Mouse (Mus musculus) embryonic facial prominence, embryonic 15.5 days (tissue): ENCODE results near the gene Tubgcp6. TPM values are rescaled to one million over a fixed set of nuclear protein-coding genes. Genes with fewer than 3 reads are reported as not detected.

Experiments
- ATAC-seq: fragments of 200-750 bp; cut with Nextera tagmentation; 2 replicates; pipeline ENCODE4 v1.8.0; 2017; ENCODE audit warnings: low read depth, moderate TSS enrichment; ENCODE audit not compliant: insufficient number of reproducible peaks, low FRiP score, low TSS enrichment
- H3K27ac ChIP-seq: fragments of 300-500 bp; sonication (generic); replicated peaks from 2 replicates; pipeline ENCODE4 v1.5.1; 2015; ENCODE audit warnings: mild to moderate bottlenecking, inconsistent platforms
- H3K27me3 ChIP-seq: fragments of 300-500 bp; sonication (generic); 2 replicates; pipeline ENCODE4 v1.6.1; 2015; ENCODE audit warnings: inconsistent platforms
- H3K36me3 ChIP-seq: fragments of 300-500 bp; sonication (generic); 2 replicates; pipeline ENCODE4 v1.6.1; 2015; ENCODE audit warnings: mild to moderate bottlenecking, inconsistent platforms
- H3K4me1 ChIP-seq: fragments of 300-500 bp; sonication (generic); 2 replicates; pipeline ENCODE4 v1.6.1; 2015; ENCODE audit warnings: inconsistent platforms
- H3K4me2 ChIP-seq: fragments of 300-500 bp; sonication (generic); replicated peaks from 2 replicates; pipeline ENCODE4 v1.6.1; 2015; ENCODE audit warnings: mild to moderate bottlenecking, inconsistent platforms
- H3K4me3 ChIP-seq: fragments of 300-500 bp; sonication (generic); replicated peaks from 2 replicates; pipeline ENCODE4 v1.5.1; 2015; ENCODE audit warnings: mild to moderate bottlenecking, inconsistent platforms
- H3K9ac ChIP-seq: fragments of 300-500 bp; sonication (generic); 2 replicates; pipeline ENCODE4 v1.6.1; 2015; ENCODE audit warnings: inconsistent platforms
- H3K9me3 ChIP-seq: fragments of 300-500 bp; sonication (generic); replicated peaks from 2 replicates; pipeline ENCODE4 v1.6.1; 2016; ENCODE audit warnings: inconsistent platforms
- WGBS: fragments of 180-500 bp; shearing (Covaris S2); methylation state at CpG from one replicate; pipeline ENCODE4 v1.1.7; 2015; 5-methylcytosine and 5-hydroxymethylcytosine counted together
- polyA plus RNA-seq: library from polyadenylated mRNA; unstranded; fragments of >200 nt; fragmentation: Nextera tagmentation; extraction: Ambion mirVana; gene quantifications from 2 replicates; pipeline ENCODE4 v1.2.1, GENCODE M21; 2015

Tubgcp6 gene
- polyA plus RNA-seq, 1 experiment from 2014 or later: 15.2 TPM

GRCm38 (mm10) chr15:89150041-89150390 is 27.1 kb upstream of the Tubgcp6 start:
- Histone ChIP-seq H3K27me3 (peaks cover 28% of the 10 kb centered on the region), H3K4me3 (peak overlapping the region; percentile 68), H3K9me3 (no peaks in the 10 kb centered on the region), H3K36me3 (peaks cover 16% of the 10 kb centered on the region), H3K9ac (no peak overlapping the region), H3K27ac (no peak overlapping the region), H3K4me1 (peaks cover 40% of the 10 kb centered on the region), H3K4me2 (peak overlapping the region; percentile 81)
- WGBS: 1% methylated on average over 13 of the region's 13 CpGs
- no peak for ATAC-seq

GRCm38 (mm10) chr15:89149271-89150040 is 26.5 kb upstream of the Tubgcp6 start, which contains the start of gene Mapk11:
Gene Mapk11, minus strand, starts transcription at chr15:89149628.
- peaks cover 28% of the 10 kb centered on the region for H3K27me3 ChIP-seq
- 1% methylated on average over 58 of the region's 61 CpGs for WGBS
- peak within 1 kb of the TSS; percentile 68 for H3K4me3 ChIP-seq
- H3K9me3 ChIP-seq: no peaks in the 10 kb centered on the region
- H3K4me2 ChIP-seq: peak within 1 kb of the TSS; percentile 81
- H3K27ac ChIP-seq: peak within 1 kb of the TSS; percentile 48; the same call in 1 of the 2 replicates
- H3K9ac ChIP-seq: peak within 1 kb of the TSS; percentile 54
- ATAC-seq: peak; percentile 58
- peaks cover 40% of the 10 kb centered on the region for H3K4me1 ChIP-seq
- peaks cover 11% of the 10 kb centered on the region for H3K36me3 ChIP-seq

GRCm38 (mm10) chr15:89148496-89149270 is 25.8 kb upstream of the Tubgcp6 start:
- peaks cover 28% of the 10 kb centered on the region for H3K27me3 ChIP-seq

GRCm38 (mm10) chr15:89147895-89148294 is 25.0 kb upstream of the Tubgcp6 start:
- no peak for ATAC-seq
- H3K9ac ChIP-seq: no peak overlapping the region
- H3K4me2 ChIP-seq: peak overlapping the region; percentile 81
- no peak overlapping the region for H3K27ac ChIP-seq
- peaks cover 28% of the 10 kb centered on the region for H3K27me3 ChIP-seq
- WGBS: 64% methylated on average over 4 of the region's 4 CpGs
- H3K9me3 ChIP-seq: no peaks in the 10 kb centered on the region
- H3K4me3 ChIP-seq: peak overlapping the region; percentile 68; the same call in 1 of the 2 replicates
- H3K36me3 ChIP-seq: no peaks in the 10 kb centered on the region; the same call in 1 of the 2 replicates
- peaks cover 40% of the 10 kb centered on the region for H3K4me1 ChIP-seq

More at GRCm38 (mm10) chr15:89148496-89149270, 25.8 kb upstream of the Tubgcp6 start:
- H3K9ac ChIP-seq: peak overlapping the region; percentile 54
- 5% methylated on average over 25 of the region's 25 CpGs for WGBS
- H3K27ac ChIP-seq: 0 out of 2 replicates have a peak overlapping the region, but pooled peaks have one; percentile 48
- peaks cover 40% of the 10 kb centered on the region for H3K4me1 ChIP-seq
- H3K4me2 ChIP-seq: peak overlapping the region; percentile 81
- H3K4me3 ChIP-seq: peak overlapping the region; percentile 68
- ATAC-seq: no peak
- H3K36me3 ChIP-seq: peaks cover 4% of the 10 kb centered on the region
- no peaks in the 10 kb centered on the region for H3K9me3 ChIP-seq

- no peak overlapping the region; the same call in 1 of the 2 replicates for H3K9ac ChIP-seq
- no peak overlapping the region for H3K27ac ChIP-seq
- 19% methylated on average over 10 of the region's 10 CpGs for WGBS
- peaks cover 33% of the 10 kb centered on the region for H3K27me3 ChIP-seq
- peak overlapping the region; percentile 60 for H3K4me2 ChIP-seq
- H3K9me3 ChIP-seq: no peaks in the 10 kb centered on the region
- no peaks in the 10 kb centered on the region; the same call in 1 of the 2 replicates for H3K36me3 ChIP-seq
- H3K4me1 ChIP-seq: peaks cover 40% of the 10 kb centered on the region
- no peak for ATAC-seq
- no peak overlapping the region; the same call in 1 of the 2 replicates for H3K4me3 ChIP-seq
Observed at GRCm38 (mm10) chr15:89147456-89147855, 24.5 kb upstream of the Tubgcp6 start.

- no peak for ATAC-seq
- peaks cover 37% of the 10 kb centered on the region for H3K27me3 ChIP-seq
- H3K36me3 ChIP-seq: no peaks in the 10 kb centered on the region; the same call in 1 of the 2 replicates
- no peak overlapping the region for H3K27ac ChIP-seq
- H3K9ac ChIP-seq: no peak overlapping the region; the same call in 1 of the 2 replicates
- H3K4me3 ChIP-seq: peak overlapping the region; percentile 34
- H3K9me3 ChIP-seq: no peaks in the 10 kb centered on the region
- H3K4me1 ChIP-seq: peaks cover 40% of the 10 kb centered on the region
- 9% methylated on average over 15 of the region's 16 CpGs for WGBS
- H3K4me2 ChIP-seq: peak overlapping the region; percentile 60
Observed at GRCm38 (mm10) chr15:89147024-89147423, 24.1 kb upstream of the Tubgcp6 start.

- Histone ChIP-seq H3K27ac (no peak overlapping the region), H3K9ac (no peak overlapping the region), H3K4me2 (peak overlapping the region; percentile 60), H3K36me3 (no peaks in the 10 kb centered on the region; the same call in 1 of the 2 replicates), H3K27me3 (peaks cover 41% of the 10 kb centered on the region), H3K4me3 (peak overlapping the region; percentile 34), H3K4me1 (peaks cover 40% of the 10 kb centered on the region), H3K9me3 (no peaks in the 10 kb centered on the region)
- 2% methylated on average over 27 of the region's 27 CpGs for WGBS
- no peak for ATAC-seq
Observed at GRCm38 (mm10) chr15:89146537-89146936, 23.6 kb upstream of the Tubgcp6 start.

- no peaks in the 10 kb centered on the region for H3K9me3 ChIP-seq
- no peak for ATAC-seq
- H3K27ac ChIP-seq: no peak overlapping the region
- H3K4me3 ChIP-seq: no peak overlapping the region
- H3K9ac ChIP-seq: no peak overlapping the region; the same call in 1 of the 2 replicates
- no peaks in the 10 kb centered on the region; the same call in 1 of the 2 replicates for H3K36me3 ChIP-seq
- H3K4me1 ChIP-seq: peaks cover 47% of the 10 kb centered on the region
- peak overlapping the region; percentile 60; the same call in 1 of the 2 replicates for H3K4me2 ChIP-seq
- H3K27me3 ChIP-seq: peaks cover 48% of the 10 kb centered on the region
- 75% methylated on average over 24 of the region's 24 CpGs for WGBS
Observed at GRCm38 (mm10) chr15:89145813-89146350, 23.0 kb upstream of the Tubgcp6 start.

- H3K4me1 ChIP-seq: peaks cover 51% of the 10 kb centered on the region
- ATAC-seq: no peak
Observed at GRCm38 (mm10) chr15:89144965-89145364, 22.1 kb upstream of the Tubgcp6 start.

GRCm38 (mm10) chr15:89143134-89143533 is 20.2 kb upstream of the Tubgcp6 start:
- no peaks in the 10 kb centered on the region; the same call in 1 of the 2 replicates for H3K36me3 ChIP-seq
- ATAC-seq: no peak
- H3K9me3 ChIP-seq: no peaks in the 10 kb centered on the region
- H3K27me3 ChIP-seq: peaks cover 69% of the 10 kb centered on the region
- H3K4me3 ChIP-seq: no peak overlapping the region
- no peak overlapping the region for H3K4me2 ChIP-seq
- H3K9ac ChIP-seq: no peak overlapping the region
- WGBS: 52% methylated on average over 2 of the region's 2 CpGs
- H3K27ac ChIP-seq: no peak overlapping the region
- peaks cover 38% of the 10 kb centered on the region for H3K4me1 ChIP-seq

More at GRCm38 (mm10) chr15:89144965-89145364, 22.1 kb upstream of the Tubgcp6 start:
- no peak overlapping the region for H3K4me3 ChIP-seq
- H3K27me3 ChIP-seq: peaks cover 57% of the 10 kb centered on the region
- no peak overlapping the region for H3K9ac ChIP-seq
- no peaks in the 10 kb centered on the region; the same call in 1 of the 2 replicates for H3K36me3 ChIP-seq
- no peak overlapping the region for H3K27ac ChIP-seq
- no peak overlapping the region for H3K4me2 ChIP-seq
- 84% methylated on average over 11 of the region's 11 CpGs for WGBS
- H3K9me3 ChIP-seq: no peaks in the 10 kb centered on the region
